Mouse (Mus musculus): ENCODE results near the gene Dnajc27.

The Dnajc27 gene

DNA sequence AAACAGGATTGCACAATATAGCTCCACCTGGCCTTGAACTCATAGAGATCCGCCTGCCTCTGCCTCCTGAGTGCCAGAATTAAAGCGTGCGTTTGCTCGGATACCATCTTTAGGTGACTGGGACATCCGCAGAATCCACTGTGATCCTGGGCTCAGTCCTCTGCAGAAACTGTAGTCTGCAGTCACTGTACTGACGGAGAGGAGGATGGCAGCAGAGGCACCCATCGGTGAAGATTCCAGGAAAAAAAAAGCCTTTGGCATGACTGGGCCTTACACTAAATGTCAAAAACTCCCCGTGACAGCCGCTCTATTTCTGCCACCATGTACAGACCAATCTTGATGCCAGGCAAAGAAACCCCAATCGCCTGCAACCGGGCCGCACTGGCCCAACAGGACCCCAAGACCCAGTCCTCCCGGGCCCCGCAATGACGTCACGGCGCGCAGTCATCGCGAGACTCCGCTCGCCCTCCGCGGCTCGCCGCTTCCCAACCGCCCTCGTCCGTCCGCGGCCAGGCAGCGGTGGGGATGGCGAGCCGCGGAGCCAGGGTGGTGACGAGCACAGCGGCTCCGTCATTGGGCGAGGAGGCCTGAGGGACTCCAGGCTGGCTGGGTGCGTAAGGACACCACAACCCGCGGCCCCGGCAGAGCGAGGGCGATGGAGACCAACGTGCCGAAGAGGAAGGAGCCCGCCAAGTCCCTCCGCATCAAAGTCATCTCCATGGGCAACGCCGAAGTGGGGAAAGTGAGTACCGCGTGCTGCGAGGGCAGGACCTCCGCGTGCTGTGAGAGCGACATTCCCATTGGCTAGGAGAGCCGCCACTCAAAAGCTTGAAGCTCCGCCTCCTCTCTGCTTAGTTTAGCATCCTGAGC is at the start of gene Dnajc27:
Dnajc27 (plus strand) TSS at position 452 of the 870 bp plus-strand sequence.
- ChIA-PET CTCF (interaction anchor here in 3 of 4 experiments (0.7 to 2.1 kb wide), 10 partner anchors 25 to 291 kb away, joined by 3 to 7 read pairs (median 4); no protein-coding TSS in a partner anchor), POLR2A (interaction anchor here in 3 of 4 experiments (0.5 to 1.8 kb wide), 32 partner anchors 9 to 508 kb away, joined by 3 to 15 read pairs (median 3); partner anchors contain the start of genes Cenpo (in 2 of the 3), Ptrhd1 (in 2 of the 3), Adcy3 (in 1 of the 3) and Efr3b (in 1 of the 3))

DNA sequence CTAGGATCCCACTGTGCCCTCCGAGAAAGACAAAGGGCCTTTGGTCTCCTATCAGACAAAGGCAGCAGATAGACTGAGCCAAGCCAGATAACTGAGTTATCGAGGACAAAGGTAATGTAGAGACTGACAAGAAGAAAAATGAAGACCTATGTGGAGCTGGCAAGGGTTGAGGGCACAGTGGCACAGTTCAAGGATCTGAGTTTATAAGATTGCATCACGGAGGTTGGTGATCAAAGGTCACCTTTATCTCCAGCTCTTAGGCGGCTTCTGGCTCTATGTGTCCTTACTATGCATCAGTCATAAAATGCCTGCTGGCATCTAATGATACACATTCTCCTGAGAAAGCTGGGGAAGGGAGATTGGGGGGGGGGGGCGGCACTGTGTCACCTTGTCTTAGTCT is 46.2 kb upstream of the Dnajc27 start:
- ChIA-PET POLR2A (interaction anchor here in 2 of 4 experiments (0.6 to 1.1 kb wide), 4 partner anchors 52 to 459 kb away, joined by 3 read pairs; no protein-coding TSS in a partner anchor), CTCF (interaction anchor here in 1 of 4 experiments (1.0 kb wide), 1 partner anchor 254 kb away, joined by 3 read pairs; no protein-coding TSS in a partner anchor)

- ChIA-PET CTCF (interaction anchor here in 1 of 4 experiments (1.1 kb wide), 1 partner anchor 70 kb away, joined by 3 read pairs; no protein-coding TSS in a partner anchor), POLR2A (interaction anchor here in 2 of 4 experiments (0.6 to 1.7 kb wide), 9 partner anchors 15 to 161 kb away, joined by 3 to 6 read pairs (median 3); no protein-coding TSS in a partner anchor)
These were observed 44.9 kb upstream of the Dnajc27 start for GRCm38 (mm10) chr12:4037511-4037910.

DNA sequence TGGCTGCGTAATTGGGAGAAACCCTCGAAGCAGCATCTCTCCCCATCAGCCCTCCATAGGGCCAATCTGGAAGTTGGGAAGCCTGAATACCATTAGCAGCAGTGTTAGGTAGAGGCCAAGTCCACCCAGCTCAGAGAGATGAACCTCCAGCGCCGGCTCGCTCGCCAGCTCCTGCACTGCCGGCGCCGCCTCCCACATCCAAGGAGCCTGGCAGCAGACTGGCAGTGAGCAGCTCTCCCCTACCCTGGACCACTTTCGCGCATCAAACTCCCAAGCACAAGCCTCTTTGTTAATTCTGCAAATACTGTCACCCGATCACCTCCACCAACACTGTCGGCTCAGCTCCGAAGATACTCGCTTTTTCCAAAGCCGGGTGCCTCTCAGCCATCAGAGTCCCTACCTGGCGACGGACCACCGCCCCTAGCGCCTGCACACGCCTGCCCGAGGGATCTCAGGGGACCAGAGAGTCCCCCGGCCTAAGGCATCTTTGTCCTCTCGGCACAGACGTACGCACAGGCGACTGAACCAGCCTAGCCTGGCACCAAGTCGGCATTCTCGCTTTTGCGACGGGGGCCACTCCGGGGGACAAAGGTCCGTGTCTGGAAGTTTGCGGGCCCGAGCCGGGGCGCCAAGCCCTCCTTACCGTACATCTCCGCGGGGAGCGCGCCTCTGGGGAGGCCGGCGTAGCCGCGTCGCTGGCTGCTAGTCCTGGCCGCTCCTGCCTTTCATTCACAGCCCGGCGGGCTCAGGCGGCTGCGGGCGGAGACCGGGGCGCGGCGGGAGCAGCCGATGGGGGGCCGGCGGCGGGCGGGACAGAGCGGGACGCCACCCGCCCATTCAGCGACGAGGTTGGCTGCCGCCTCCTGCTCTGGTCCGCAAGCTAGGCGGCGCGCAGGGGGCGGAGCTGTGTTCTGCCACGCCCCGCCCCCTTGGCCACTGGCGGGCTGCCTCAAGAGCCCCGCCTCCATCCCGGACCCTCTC is 44.0 kb upstream of the Dnajc27 start, which contains the start of gene Efr3b:
Efr3b (minus strand) TSS at position 855 of the 981 bp plus-strand sequence.
- CTCF ChIA-PET, result interaction anchor here (0.6 to 1.5 kb wide), 10 partner anchors 55 to 382 kb away, joined by 3 to 11 read pairs (median 4); partner anchors contain the start of gene Pomc (in 1 of the 4)
- POLR2A ChIA-PET, result interaction anchor here in 3 of 4 experiments (0.6 to 1.7 kb wide), 21 partner anchors 9 to 376 kb away, joined by 3 to 9 read pairs (median 4); no protein-coding TSS in a partner anchor

DNA sequence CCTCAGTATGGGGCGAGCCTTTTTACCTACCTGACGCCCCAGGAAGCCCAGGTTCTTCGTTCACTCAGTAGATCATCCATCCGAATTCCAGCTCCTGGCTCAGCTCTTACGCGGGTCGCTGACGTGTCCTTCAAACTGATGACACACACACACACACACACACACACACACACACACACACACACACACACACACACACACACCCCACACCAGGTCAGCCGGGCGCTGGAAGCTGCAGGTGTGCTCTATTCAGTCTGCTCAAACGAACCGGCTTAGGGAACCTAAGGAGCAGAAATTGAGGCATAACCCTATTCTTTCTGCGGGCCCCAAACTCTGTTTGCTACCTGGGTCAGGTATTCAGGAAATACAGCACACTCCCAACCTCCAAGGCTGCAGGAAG is 43.3 kb upstream of the Dnajc27 start:
- CTCF ChIA-PET, result interaction anchor here (0.6 to 1.5 kb wide), 11 partner anchors 56 to 510 kb away, joined by 3 to 11 read pairs (median 4); partner anchors contain the start of gene Pomc (in 1 of the 4)
- POLR2A ChIA-PET, result interaction anchor here in 3 of 4 experiments (0.6 to 1.7 kb wide), 15 partner anchors 9 to 376 kb away, joined by 3 to 9 read pairs (median 5); no protein-coding TSS in a partner anchor

DNA sequence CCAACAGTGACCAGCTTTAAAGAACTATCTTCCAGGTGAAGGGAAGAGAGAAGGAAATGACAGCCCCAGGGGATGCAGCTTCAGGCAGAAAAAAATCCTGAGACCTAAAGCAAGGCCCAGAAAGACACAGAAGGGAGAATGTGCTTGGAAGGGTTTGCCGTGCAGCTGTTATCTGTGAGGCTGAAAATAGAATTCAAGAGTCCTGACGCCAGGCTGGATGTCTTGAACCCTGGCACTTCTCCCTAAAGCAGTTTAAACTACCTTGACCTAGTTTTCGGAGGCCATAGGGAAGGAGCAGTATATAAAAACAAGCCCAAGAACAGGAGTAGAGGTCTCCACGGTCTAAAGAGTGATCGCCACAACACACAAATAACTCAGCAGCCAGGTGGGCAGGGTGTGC is 40.0 kb upstream of the Dnajc27 start:
- ChIA-PET POLR2A (no interaction called here), CTCF (interaction anchor here in 2 of 4 experiments (0.8 to 1.0 kb wide), 2 partner anchors 32 to 58 kb away, joined by 3 read pairs; no protein-coding TSS in a partner anchor)

DNA sequence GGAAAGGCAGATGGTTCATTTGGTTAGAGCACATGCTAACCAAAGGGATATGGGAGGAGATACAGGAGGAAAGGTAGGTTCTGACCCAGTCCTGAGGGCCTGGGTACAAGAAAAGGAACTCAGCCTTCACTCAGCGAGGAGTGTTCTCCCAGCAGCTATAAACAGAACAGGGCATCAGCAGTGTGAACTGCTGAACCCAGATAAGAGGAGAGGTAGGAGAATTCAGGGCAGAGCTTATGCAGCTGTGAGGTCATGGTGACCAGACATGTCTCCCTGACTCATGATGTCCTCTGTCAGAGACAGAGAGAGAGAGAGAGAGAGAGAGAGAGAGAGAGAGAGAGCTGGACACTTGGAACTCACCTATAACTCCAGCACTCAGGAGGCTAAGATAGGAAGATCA is 36.4 kb upstream of the Dnajc27 start:
- POLR2A ChIA-PET, result interaction anchor here in 1 of 4 experiments (0.7 kb wide), 1 partner anchor 142 kb away, joined by 8 read pairs; no protein-coding TSS in a partner anchor
- CTCF ChIA-PET, result interaction anchor here in 3 of 4 experiments (0.6 to 1.2 kb wide), 3 partner anchors 103 to 1031 kb away, joined by 3 to 5 read pairs (median 3); no protein-coding TSS in a partner anchor

DNA sequence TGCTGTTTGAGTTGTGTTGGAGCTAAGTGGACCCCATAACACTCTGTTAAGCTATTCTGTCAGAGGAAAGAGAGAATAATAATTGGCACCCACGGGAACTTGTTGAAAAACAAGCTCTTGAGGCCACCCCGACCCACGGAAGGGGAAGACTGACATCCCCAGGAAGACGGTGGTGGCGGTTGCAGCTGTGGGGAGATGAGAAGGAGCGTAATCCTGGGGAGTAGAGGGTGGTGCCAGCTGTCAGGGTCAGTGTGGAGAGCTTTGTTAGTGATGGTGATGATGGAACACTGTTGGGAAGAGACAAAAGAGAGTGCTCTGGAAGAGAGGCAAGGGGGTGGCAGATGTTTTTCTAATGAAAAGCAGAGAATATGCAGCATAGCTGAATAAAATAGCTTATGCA is 34.4 kb upstream of the Dnajc27 start:
- POLR2A ChIA-PET, result interaction anchor here in 3 of 4 experiments (0.6 to 2.8 kb wide), 7 partner anchors 9 to 1026 kb away, joined by 3 to 9 read pairs (median 5); partner anchors contain the start of gene Efr3b (in 2 of the 3)
- CTCF ChIA-PET, result no interaction called here

GRCm38 (mm10) chr12:4050861-4051425 is 31.4 kb upstream of the Dnajc27 start:
- ChIA-PET CTCF (no interaction called here), POLR2A (no interaction called here)

DNA sequence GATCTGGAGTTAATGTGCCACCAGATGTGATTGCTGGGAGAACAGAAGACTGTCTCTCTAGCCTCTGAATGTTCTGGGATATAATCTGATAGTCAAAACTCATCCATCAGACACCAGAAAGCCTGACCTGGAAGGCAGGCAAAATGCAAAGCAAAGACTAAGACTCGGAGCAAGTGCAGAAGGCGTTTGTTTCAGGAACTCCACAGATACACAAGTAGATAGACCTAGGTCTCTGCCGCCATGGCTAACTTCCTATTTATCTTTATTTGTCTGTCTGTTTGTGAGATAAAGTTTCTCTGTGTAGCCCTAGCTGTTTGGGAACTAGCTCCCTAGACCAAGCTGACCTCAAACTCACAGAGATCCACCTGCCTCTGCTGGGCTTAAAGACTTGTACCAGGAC is 28.7 kb upstream of the Dnajc27 start:
- CTCF ChIA-PET, result interaction anchor here in 1 of 4 experiments (0.5 to 1.0 kb wide), 4 partner anchors 127 to 677 kb away, joined by 3 to 5 read pairs (median 3); no protein-coding TSS in a partner anchor
- POLR2A ChIA-PET, result interaction anchor here in 1 of 4 experiments (0.5 kb wide), 1 partner anchor 73 kb away, joined by 7 read pairs; no protein-coding TSS in a partner anchor

- ChIA-PET CTCF (interaction anchor here in 1 of 4 experiments (1.0 kb wide), 1 partner anchor 128 kb away, joined by 3 read pairs; no protein-coding TSS in a partner anchor), POLR2A (interaction anchor here in 1 of 4 experiments (0.8 kb wide), 1 partner anchor 20 kb away, joined by 3 read pairs; no protein-coding TSS in a partner anchor)
These were observed 27.5 kb upstream of the Dnajc27 start for GRCm38 (mm10) chr12:4054845-4055244.

GRCm38 (mm10) chr12:4058321-4058720 is 24.1 kb upstream of the Dnajc27 start:
- POLR2A ChIA-PET, result no interaction called here

DNA sequence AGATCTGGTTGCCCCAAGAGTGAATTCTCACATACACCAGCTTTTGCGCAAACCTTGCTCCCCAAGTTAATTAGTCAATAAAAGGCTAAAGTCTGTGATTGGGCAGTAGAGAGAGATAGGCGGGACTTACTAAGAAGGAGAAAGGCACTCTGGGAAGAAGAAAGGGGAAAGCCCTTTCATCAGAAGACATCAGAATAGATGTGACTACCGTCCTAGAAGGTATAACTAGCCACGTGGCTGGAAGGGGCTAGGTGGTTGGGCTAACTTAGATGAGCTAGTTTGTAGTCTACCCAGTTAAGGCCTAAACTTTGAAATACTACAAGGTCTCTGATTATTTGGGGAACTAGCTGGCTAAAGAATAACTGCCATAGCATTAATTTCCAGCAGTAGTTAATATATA is 22.7 kb upstream of the Dnajc27 start:
- ChIA-PET POLR2A (no interaction called here), CTCF (no interaction called here)

More at GRCm38 (mm10) chr12:4058321-4058720, 24.1 kb upstream of the Dnajc27 start:
- CTCF ChIA-PET, result interaction anchor here in 3 of 4 experiments (0.6 to 1.1 kb wide), 4 partner anchors 17 to 578 kb away, joined by 3 to 4 read pairs (median 3); no protein-coding TSS in a partner anchor

DNA sequence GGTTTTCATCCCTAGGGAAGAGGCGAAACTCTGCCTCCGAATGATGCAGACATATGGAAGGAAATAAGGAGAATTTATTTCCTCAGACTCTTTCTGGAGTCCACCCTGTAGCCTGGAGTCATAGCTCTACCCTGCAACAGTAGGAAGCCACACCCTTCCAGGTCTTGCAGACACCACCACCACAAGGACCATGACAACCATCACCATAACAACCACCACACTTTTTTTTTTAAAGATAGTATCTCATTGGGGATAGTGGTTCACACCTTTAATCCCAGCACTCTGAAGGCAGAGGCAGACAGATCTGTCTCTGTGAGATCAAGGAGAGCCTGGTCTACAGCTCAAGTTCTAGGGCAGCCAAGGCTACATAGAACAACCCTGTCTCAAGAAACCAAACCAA is 16.9 kb upstream of the Dnajc27 start:
- ChIA-PET CTCF (no interaction called here), POLR2A (interaction anchor here in 3 of 4 experiments (0.5 to 1.5 kb wide), 4 partner anchors 18 to 458 kb away, joined by 3 to 4 read pairs (median 3); no protein-coding TSS in a partner anchor)

GRCm38 (mm10) chr12:4065944-4066343 is 16.4 kb upstream of the Dnajc27 start:
- ChIA-PET CTCF (no interaction called here), POLR2A (interaction anchor here in 1 of 4 experiments (1.5 kb wide), 1 partner anchor 18 kb away, joined by 3 read pairs; no protein-coding TSS in a partner anchor)

DNA sequence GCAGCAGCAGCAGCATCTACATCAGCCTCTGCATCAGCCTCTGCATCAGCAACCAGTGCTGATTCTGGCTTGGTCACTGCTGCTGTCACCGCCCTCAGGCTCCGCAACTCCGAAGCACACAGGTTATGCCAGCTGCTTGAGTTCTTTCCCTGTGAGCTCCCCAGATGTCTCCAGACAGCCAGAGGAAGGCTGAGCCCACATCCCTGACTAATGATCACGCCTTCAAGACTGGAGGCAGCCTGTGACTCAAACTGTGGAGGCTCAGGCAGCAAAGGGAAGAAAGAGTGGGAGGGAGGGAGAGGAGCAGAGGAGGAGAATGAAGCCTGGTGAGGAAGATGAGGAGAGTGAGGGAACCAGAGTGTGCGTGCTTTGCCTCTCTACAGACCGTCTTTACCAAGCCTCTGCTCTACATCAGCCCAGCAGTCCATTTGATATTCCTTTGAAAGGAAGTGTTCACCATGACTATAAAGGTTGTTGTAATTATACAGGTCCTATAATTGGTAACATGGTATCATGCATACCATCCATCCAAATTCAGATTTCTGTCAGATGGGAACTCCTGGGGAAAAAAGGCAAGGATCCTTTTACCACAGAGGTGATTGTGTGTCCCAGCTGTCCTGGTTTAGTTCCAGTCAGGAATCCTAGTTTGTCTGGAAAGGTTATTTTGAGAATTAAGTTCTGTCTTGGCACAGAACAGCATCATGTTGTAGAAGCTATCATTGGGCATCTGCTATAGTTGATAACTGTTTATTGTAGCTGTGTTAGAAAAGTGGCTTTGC is 15.5 kb upstream of the Dnajc27 start:
- CTCF ChIA-PET, result interaction anchor here in 1 of 4 experiments (0.6 kb wide), 1 partner anchor 492 kb away, joined by 4 read pairs; no protein-coding TSS in a partner anchor
- POLR2A ChIA-PET, result no interaction called here

DNA sequence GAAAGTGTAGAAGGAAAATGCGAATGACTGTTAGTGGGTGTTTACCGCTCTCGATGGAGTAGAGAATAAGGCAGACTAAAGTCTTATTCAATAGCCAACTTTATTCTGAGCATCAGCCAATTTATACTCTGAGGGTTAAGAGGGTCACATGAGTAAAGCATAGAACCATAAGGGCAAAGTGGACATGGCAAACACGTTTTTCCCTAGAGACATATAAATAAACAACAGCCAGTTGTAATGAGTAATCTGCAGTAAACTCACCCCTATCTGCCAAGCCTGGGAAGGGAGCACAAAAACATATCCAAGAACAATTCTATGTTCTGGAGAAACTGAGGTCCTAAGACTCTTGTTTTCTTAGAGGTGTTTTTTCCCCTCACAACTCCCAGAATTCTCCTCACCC is 13.8 kb upstream of the Dnajc27 start:
- ChIA-PET CTCF (no interaction called here), POLR2A (no interaction called here)

Data from embryonic stem cell, embryonic (primary cell).